Mouse (Mus musculus) limb, embryonic 10.5 days (tissue): ENCODE data around the gene Sh3gl3. TPM values are rescaled to one million over a fixed set of nuclear protein-coding genes. Genes with fewer than 3 reads are reported as not detected.

ENCODE experiments used
- DNase-seq: peaks from one replicate; pipeline ENCODE4 v3.0.0-alpha.2; 2017; ENCODE audit warnings: low spot score
- H3K27ac ChIP-seq: fragments of 300-500 bp; sonication (generic); 2 replicates; pipeline ENCODE4 v1.5.1; 2016; ENCODE audit warnings: mild to moderate bottlenecking
- H3K27me3 ChIP-seq: fragments of 300-500 bp; sonication (generic); 2 replicates; pipeline ENCODE4 v1.6.1; 2016; ENCODE audit warnings: low read depth, mild to moderate bottlenecking; ENCODE audit not compliant: poor library complexity, severe bottlenecking
- H3K36me3 ChIP-seq: fragments of 300-500 bp; sonication (generic); 2 replicates; pipeline ENCODE4 v1.6.1; 2016; ENCODE audit warnings: mild to moderate bottlenecking, moderate library complexity
- H3K4me1 ChIP-seq: fragments of 300-500 bp; sonication (generic); 2 replicates; pipeline ENCODE4 v1.6.1; 2016
- H3K4me3 ChIP-seq: fragments of 300-500 bp; sonication (generic); 2 replicates; pipeline ENCODE4 v1.5.1; 2016; ENCODE audit warnings: mild to moderate bottlenecking, moderate library complexity
- H3K9me3 ChIP-seq: fragments of 300-500 bp; sonication (generic); replicated peaks from 2 replicates; pipeline ENCODE4 v1.6.1; 2016; ENCODE audit warnings: mild to moderate bottlenecking
- WGBS: fragments of 180-500 bp; shearing (Covaris S2); methylation state at CpG from one replicate; pipeline ENCODE4 v1.1.7; 2016; 5-methylcytosine and 5-hydroxymethylcytosine counted together
- polyA plus RNA-seq: library from polyadenylated mRNA; unstranded; fragments of >200 nt; fragmentation: Nextera tagmentation; extraction: Ambion mirVana; gene quantifications from 2 replicates; pipeline ENCODE4 v1.2.1, GENCODE M21; 2016

Gene Sh3gl3
- polyA plus RNA-seq, 1 experiment from 2014 or later, result 15.6 TPM

GRCm38 (mm10) chr7:82204014-82204784, 30.6 kb downstream of the Sh3gl3 start:
- Histone ChIP-seq H3K27ac (peak overlapping the region; percentile 74), H3K9me3 (no peaks in the 10 kb centered on the region), H3K27me3 (no peaks in the 10 kb centered on the region), H3K4me1 (peaks cover 26% of the 10 kb centered on the region), H3K36me3 (no peaks in the 10 kb centered on the region), H3K4me3 (peak overlapping the region; percentile 11; the same call in 1 of the 2 replicates)
- DNase-seq, result peak; percentile 68
- 27% methylated on average over 12 of the region's 12 CpGs for WGBS

DNA sequence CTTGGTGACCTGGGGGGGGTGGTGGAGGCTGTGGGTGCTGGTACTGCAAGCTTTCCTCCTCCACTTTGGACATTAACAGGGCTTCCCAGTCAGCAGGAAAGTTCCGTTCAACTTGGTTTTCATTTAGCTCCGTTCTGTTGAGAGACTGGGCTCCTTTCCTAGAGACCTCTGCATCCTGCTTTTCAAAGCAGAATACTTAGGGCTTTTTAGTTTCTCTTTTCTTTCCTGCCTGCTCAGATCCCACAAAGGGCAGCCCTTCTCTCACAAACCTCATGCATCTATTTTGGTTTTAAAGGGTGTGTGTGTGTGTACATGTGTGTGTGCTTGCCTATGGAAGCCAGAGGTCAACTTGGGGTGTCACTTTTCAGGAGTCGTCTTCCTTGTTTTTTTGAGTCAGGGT, 31.3 kb downstream of the Sh3gl3 start:
- Histone ChIP-seq H3K9me3 (no peaks in the 10 kb centered on the region), H3K27me3 (no peaks in the 10 kb centered on the region), H3K27ac (peak overlapping the region; percentile 74), H3K4me1 (peaks cover 26% of the 10 kb centered on the region), H3K36me3 (no peaks in the 10 kb centered on the region), H3K4me3 (0 out of 2 replicates have a peak overlapping the region, but pooled peaks have one; percentile 11)
- 74% methylated on average over 3 of the region's 3 CpGs for WGBS
- no peak for DNase-seq

DNA sequence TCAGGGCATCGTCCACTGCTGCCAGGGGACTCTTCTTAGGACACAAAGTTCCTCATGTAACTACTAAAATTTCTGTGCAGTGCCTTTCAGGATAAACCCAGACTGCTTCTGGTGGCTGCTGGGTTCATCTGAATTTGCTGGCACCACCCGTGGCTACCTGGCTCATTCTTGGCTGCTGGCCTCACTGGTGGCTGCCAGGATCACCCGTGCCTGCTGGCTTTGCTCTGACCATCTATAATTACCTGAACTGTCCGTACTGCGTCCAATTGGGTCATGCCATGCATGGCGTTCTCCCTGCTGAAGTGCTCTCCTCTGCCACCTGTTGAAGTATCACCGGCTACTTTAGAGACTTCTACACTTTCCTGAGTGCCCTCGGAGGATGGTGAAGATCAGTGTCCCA, 33.1 kb downstream of the Sh3gl3 start:
- DNase-seq, result no peak
- H3K27me3 ChIP-seq, result no peaks in the 10 kb centered on the region

GRCm38 (mm10) chr7:82221380-82221933, 47.8 kb downstream of the Sh3gl3 start:
- H3K4me1 ChIP-seq, result peaks cover 11% of the 10 kb centered on the region; the same call in 1 of the 2 replicates
- no peak for DNase-seq
- no peaks in the 10 kb centered on the region for H3K27me3 ChIP-seq
- no peak overlapping the region for H3K4me3 ChIP-seq
- H3K27ac ChIP-seq, result no peak overlapping the region
- no peaks in the 10 kb centered on the region for H3K36me3 ChIP-seq
- no peaks in the 10 kb centered on the region for H3K9me3 ChIP-seq
- 94% methylated on average over 9 of the region's 9 CpGs for WGBS

More for the DNA sequence above, 33.1 kb downstream of the Sh3gl3 start:
- no peaks in the 10 kb centered on the region for H3K9me3 ChIP-seq
- WGBS, result 89% methylated on average over 8 of the region's 8 CpGs
- no peaks in the 10 kb centered on the region for H3K36me3 ChIP-seq
- peaks cover 26% of the 10 kb centered on the region for H3K4me1 ChIP-seq
- peak overlapping the region; percentile 12; the same call in 1 of the 2 replicates for H3K27ac ChIP-seq
- H3K4me3 ChIP-seq, result no peak overlapping the region

DNA sequence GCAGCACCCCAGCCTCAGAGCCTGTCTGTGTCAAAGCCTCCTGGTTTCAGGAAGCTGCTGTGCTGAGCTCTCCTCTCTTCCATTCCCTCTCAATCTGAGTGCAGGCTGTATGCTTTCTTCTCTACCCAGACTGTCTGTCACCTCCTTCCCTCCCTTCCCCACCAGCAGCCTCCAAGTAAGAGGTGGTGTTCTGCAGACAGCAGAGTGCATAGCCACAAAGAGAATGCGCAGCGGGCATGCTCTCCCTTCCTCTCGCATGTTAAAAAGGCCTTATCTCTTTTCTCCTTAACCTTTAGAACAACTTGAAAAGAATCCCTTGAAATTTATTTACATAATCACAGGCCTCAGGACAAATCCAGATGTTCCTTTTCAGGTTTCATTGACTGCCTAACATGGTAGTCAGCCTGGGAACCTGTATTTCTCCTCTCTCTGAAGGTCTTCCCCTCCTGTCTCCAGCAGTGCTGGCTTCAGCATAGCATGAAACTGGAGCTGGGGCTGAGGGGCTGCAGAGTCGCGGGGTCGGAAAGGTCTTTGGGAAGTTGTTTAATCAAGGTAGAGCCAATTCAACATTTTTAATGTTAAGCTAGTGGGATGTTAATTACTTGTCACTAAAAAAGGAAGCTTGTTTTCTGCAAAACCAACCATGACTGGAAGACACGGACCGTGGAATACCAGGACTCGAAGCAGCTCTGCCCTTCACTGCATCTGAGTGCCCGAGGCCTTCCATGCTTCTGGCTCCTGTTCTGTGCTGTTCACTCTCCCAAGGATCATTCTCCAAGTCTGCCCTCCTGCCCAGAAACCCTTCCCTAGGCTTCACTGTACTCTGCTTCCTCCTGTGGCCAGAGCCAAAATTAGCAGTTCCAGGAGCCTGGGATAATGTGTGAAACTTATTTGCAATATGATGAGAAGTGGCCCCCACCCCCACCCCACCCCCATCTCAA, 50.5 kb downstream of the Sh3gl3 start:
- Histone ChIP-seq H3K27ac (no peak overlapping the region), H3K9me3 (no peaks in the 10 kb centered on the region), H3K27me3 (no peaks in the 10 kb centered on the region), H3K4me3 (no peak overlapping the region), H3K4me1 (peaks cover 11% of the 10 kb centered on the region; the same call in 1 of the 2 replicates), H3K36me3 (no peaks in the 10 kb centered on the region)
- WGBS, result 44% methylated on average over 10 of the region's 10 CpGs
- no peak for DNase-seq

DNA sequence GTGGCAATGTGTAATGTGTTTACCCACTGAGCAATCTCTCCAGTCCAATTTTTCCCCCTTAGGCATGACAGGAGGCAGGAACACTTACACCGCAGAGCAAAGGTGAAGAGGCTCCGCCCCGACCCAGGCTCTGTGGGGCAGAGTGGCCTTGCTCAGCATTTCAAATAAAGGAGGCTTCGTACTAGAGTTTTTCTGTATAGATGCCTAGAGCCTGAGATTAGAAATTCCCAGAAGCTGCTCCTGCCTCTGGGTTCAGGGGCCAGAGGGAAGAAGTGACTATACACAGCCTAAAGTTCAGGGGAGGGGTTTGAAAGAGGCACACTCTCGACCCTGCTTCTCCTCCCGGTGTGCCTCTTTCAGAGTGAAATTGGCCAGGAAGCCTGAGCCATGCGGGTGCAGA, 59.6 kb downstream of the Sh3gl3 start:
- DNase-seq, result no peak
- 54% methylated on average over 7 of the region's 7 CpGs for WGBS

GRCm38 (mm10) chr7:82234010-82234897, 60.6 kb downstream of the Sh3gl3 start:
- peaks cover 27% of the 10 kb centered on the region for H3K4me1 ChIP-seq
- H3K36me3 ChIP-seq, result no peaks in the 10 kb centered on the region
- no peak for DNase-seq
- no peaks in the 10 kb centered on the region for H3K27me3 ChIP-seq
- no peak overlapping the region for H3K4me3 ChIP-seq
- WGBS, result 39% methylated on average over 11 of the region's 11 CpGs
- H3K9me3 ChIP-seq, result no peaks in the 10 kb centered on the region
- no peak overlapping the region for H3K27ac ChIP-seq

More for the DNA sequence above, 59.6 kb downstream of the Sh3gl3 start:
- Histone ChIP-seq H3K27ac (0 out of 2 replicates have a peak overlapping the region, but pooled peaks have one; percentile 8), H3K4me3 (no peak overlapping the region), H3K9me3 (no peaks in the 10 kb centered on the region), H3K27me3 (no peaks in the 10 kb centered on the region), H3K36me3 (no peaks in the 10 kb centered on the region), H3K4me1 (peaks cover 27% of the 10 kb centered on the region)

GRCm38 (mm10) chr7:82234898-82235290, 61.3 kb downstream of the Sh3gl3 start:
- peaks cover 27% of the 10 kb centered on the region for H3K4me1 ChIP-seq
- no peaks in the 10 kb centered on the region for H3K36me3 ChIP-seq
- H3K9me3 ChIP-seq, result no peaks in the 10 kb centered on the region
- no peak for DNase-seq
- 19% methylated on average over 3 of the region's 4 CpGs for WGBS
- no peak overlapping the region for H3K27ac ChIP-seq
- H3K4me3 ChIP-seq, result no peak overlapping the region
- H3K27me3 ChIP-seq, result no peaks in the 10 kb centered on the region

- Histone ChIP-seq H3K36me3 (no peaks in the 10 kb centered on the region), H3K27ac (no peak overlapping the region), H3K9me3 (no peaks in the 10 kb centered on the region), H3K4me1 (peaks cover 31% of the 10 kb centered on the region), H3K4me3 (no peak overlapping the region), H3K27me3 (no peaks in the 10 kb centered on the region)
- DNase-seq, result no peak
- 73% methylated on average over 9 of the region's 9 CpGs for WGBS
These were observed 61.8 kb downstream of the Sh3gl3 start for GRCm38 (mm10) chr7:82235486-82235885.

DNA sequence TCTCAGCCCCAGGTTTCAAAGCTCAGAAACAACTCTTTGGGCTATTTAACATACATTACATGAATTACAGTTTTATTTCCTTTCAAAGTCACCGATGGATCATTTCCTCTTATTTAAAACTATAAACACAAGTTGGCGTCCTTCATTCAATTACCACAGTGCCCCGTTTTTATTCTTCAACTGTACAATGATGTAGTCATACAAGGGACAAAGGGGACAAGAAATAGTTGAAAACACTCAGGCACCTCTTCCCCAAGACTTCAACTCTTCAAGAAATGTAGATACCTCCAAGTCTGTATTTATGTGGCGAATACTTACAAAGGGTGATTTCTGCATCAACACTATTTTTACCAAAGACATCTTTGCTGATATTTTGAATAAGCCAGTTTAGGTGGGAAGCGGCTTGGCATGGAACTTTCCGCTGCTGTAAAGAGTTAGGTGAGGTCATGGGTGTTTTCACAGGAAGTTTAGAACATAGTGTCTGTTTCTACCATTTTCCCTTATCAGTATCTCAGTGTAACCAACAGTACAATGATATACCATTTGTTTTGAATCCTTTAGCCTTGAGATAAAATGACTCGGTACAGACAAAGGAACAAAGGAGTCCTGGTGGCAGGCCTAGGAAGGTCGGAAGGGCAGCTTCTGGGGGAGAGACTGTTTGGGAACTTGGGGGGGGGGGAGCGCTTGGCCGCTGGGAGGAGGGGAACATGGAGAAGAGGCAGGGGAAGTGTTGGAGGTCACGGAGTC, 62.7 kb downstream of the Sh3gl3 start:
- H3K27me3 ChIP-seq, result no peaks in the 10 kb centered on the region
- WGBS, result 81% methylated on average over 11 of the region's 11 CpGs
- no peak overlapping the region for H3K27ac ChIP-seq
- no peak for DNase-seq
- no peaks in the 10 kb centered on the region for H3K36me3 ChIP-seq
- H3K4me1 ChIP-seq, result peaks cover 37% of the 10 kb centered on the region
- H3K4me3 ChIP-seq, result no peak overlapping the region
- no peaks in the 10 kb centered on the region for H3K9me3 ChIP-seq

- Histone ChIP-seq H3K27ac (no peak overlapping the region), H3K9me3 (no peaks in the 10 kb centered on the region), H3K4me1 (peaks cover 35% of the 10 kb centered on the region), H3K4me3 (no peak overlapping the region), H3K27me3 (no peaks in the 10 kb centered on the region), H3K36me3 (no peaks in the 10 kb centered on the region)
- no peak for DNase-seq
- WGBS, result 89% methylated on average over 4 of the region's 4 CpGs
These were observed 63.2 kb downstream of the Sh3gl3 start for GRCm38 (mm10) chr7:82236899-82237162.
